Mouse (Mus musculus): Measurements from ENCODE around the gene Lamb2. TPM values are rescaled to one million over a fixed set of nuclear protein-coding genes. Genes with fewer than 3 reads are reported as not detected.
A peak's percentile ranks its signal among the peaks of the same experiment; 100 is the strongest.

Lamb2 gene
- polyA plus RNA-seq, 1 experiment, result 49.3 TPM

GRCm38 (mm10) chr9:108461675-108462074 is 17.9 kb upstream of the Lamb2 start:
- DNase-seq (ENCODE audit: low read depth), result no peak

GRCm38 (mm10) chr9:108462192-108462591 is 17.3 kb upstream of the Lamb2 start:
- no peak for DNase-seq (ENCODE audit: low read depth)
- TF ChIP-seq CTCF (IDR thresholded peaks at IDR 0.05; ENCODE audit: borderline replicate concordance, extremely low read depth, insufficient read depth, insufficient read length), result no peak
- no peak for TF ChIP-seq POLR2A (IDR thresholded peaks at IDR 0.05; ENCODE audit: borderline replicate concordance, extremely low read depth, insufficient read depth, insufficient read length, poor library complexity, severe bottlenecking)

More at GRCm38 (mm10) chr9:108461675-108462074, 17.9 kb upstream of the Lamb2 start:
- TF ChIP-seq POLR2A (IDR thresholded peaks at IDR 0.05; ENCODE audit: borderline replicate concordance, extremely low read depth, insufficient read depth, insufficient read length, poor library complexity, severe bottlenecking), result no peak
- no peak for TF ChIP-seq CTCF (IDR thresholded peaks at IDR 0.05; ENCODE audit: borderline replicate concordance, extremely low read depth, insufficient read depth, insufficient read length)

GRCm38 (mm10) chr9:108463713-108464112 is 15.8 kb upstream of the Lamb2 start:
- DNase-seq (ENCODE audit: low read depth), result no peak

GRCm38 (mm10) chr9:108466219-108466618 is 13.3 kb upstream of the Lamb2 start:
- TF ChIP-seq POLR2A (IDR thresholded peaks at IDR 0.05; ENCODE audit: borderline replicate concordance, extremely low read depth, insufficient read depth, insufficient read length, poor library complexity, severe bottlenecking), result no peak
- no peak for TF ChIP-seq CTCF (IDR thresholded peaks at IDR 0.05; ENCODE audit: borderline replicate concordance, extremely low read depth, insufficient read depth, insufficient read length)
- no peak for DNase-seq (ENCODE audit: low read depth)

More at GRCm38 (mm10) chr9:108463713-108464112, 15.8 kb upstream of the Lamb2 start:
- TF ChIP-seq CTCF (IDR thresholded peaks at IDR 0.05; ENCODE audit: borderline replicate concordance, extremely low read depth, insufficient read depth, insufficient read length), result no peak
- TF ChIP-seq POLR2A (IDR thresholded peaks at IDR 0.05; ENCODE audit: borderline replicate concordance, extremely low read depth, insufficient read depth, insufficient read length, poor library complexity, severe bottlenecking), result no peak

DNA sequence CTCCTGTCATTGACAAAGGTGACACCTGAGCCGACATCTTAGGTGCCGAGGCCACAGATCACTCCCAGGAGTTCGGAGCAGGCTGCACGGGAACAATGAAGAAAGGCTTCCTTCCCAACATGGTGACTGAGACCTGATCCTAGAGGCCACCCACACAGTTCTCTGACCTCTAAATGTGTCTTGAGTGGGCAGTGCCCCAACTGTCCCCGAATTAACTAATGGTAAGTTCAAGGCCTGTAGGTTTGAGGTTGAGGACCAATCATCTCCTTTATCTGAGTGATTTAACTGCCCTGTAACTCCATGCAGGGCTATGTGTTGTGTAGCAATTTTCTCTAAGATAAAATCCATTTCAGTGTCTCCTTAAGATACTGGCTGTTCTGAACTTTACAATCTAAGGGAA is 10.1 kb upstream of the Lamb2 start:
- no peak for DNase-seq (ENCODE audit: low read depth)
- TF ChIP-seq CTCF (IDR thresholded peaks at IDR 0.05; ENCODE audit: borderline replicate concordance, extremely low read depth, insufficient read depth, insufficient read length) (no peak), POLR2A (IDR thresholded peaks at IDR 0.05; ENCODE audit: borderline replicate concordance, extremely low read depth, insufficient read depth, insufficient read length, poor library complexity, severe bottlenecking) (no peak)

- no peak for DNase-seq (ENCODE audit: low read depth)
- no peak for TF ChIP-seq POLR2A (IDR thresholded peaks at IDR 0.05; ENCODE audit: borderline replicate concordance, extremely low read depth, insufficient read depth, insufficient read length, poor library complexity, severe bottlenecking)
- no peak for TF ChIP-seq CTCF (IDR thresholded peaks at IDR 0.05; ENCODE audit: borderline replicate concordance, extremely low read depth, insufficient read depth, insufficient read length)
Measured at GRCm38 (mm10) chr9:108469845-108470244, 9.7 kb upstream of the Lamb2 start.

DNA sequence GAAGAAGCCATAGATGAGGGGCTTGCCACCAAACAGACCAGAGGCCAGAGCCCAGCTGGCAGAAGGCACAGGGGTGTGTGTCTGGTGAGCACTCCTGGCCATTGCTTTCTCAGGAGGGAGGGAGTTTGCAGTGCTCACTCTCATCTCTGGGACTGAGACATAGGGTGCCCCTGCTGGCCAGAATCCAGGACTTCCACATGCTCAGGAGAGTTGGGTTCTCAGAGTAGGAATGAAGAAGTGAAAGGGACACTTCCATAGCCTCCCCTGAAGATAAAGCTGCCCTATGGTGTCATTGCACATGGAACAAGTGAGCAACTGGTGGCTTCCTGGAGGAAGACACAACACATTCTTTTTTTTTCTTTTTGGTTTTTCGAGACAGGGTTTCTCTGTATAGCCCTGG is 5.0 kb upstream of the Lamb2 start:
- TF ChIP-seq CTCF (IDR thresholded peaks at IDR 0.05; ENCODE audit: borderline replicate concordance, extremely low read depth, insufficient read depth, insufficient read length), result no peak
- no peak for TF ChIP-seq POLR2A (IDR thresholded peaks at IDR 0.05; ENCODE audit: borderline replicate concordance, extremely low read depth, insufficient read depth, insufficient read length, poor library complexity, severe bottlenecking)

DNA sequence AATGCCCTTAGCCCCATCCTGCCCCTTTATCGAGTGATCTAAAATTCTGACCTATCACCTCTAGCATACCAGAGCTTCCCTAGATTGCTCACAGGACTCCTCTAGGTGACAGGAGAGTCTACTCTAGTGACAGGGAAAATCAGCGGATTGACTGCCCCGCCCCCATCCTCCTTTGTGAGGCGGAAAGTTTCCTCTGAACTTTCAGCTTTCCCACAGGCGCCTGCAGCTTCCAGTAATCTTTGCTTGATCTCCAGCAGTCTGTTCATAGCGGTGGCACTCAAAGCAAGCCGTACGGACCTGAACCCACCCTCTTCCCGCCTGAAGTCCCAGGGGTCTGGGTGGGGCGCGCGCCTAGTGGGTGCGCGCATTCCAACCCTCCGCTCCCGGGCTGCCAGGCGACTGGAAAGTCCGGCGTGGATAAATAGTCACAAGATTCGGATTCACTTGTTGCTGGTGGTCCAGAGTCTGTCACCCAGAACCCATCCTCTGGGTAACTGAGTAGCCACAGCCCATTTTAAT is 839 bp upstream of the Lamb2 start:
- DNase-seq (ENCODE audit: low read depth), result peak; percentile 83
- TF ChIP-seq CTCF (IDR thresholded peaks at IDR 0.05; ENCODE audit: borderline replicate concordance, extremely low read depth, insufficient read depth, insufficient read length), result no peak
- TF ChIP-seq POLR2A (IDR thresholded peaks at IDR 0.05; ENCODE audit: borderline replicate concordance, extremely low read depth, insufficient read depth, insufficient read length, poor library complexity, severe bottlenecking), result no peak

More for the DNA sequence above, 5.0 kb upstream of the Lamb2 start:
- DNase-seq (ENCODE audit: low read depth), result no peak

- DNase-seq (ENCODE audit: low read depth), result peak; percentile 38
- TF ChIP-seq POLR2A (IDR thresholded peaks at IDR 0.05; ENCODE audit: borderline replicate concordance, extremely low read depth, insufficient read depth, insufficient read length, poor library complexity, severe bottlenecking) (no peak), CTCF (IDR thresholded peaks at IDR 0.05; ENCODE audit: borderline replicate concordance, extremely low read depth, insufficient read depth, insufficient read length) (no peak)
Measured at GRCm38 (mm10) chr9:108479241-108479640, 295 bp upstream of the Lamb2 start.

GRCm38 (mm10) chr9:108480813-108481519 is 1.4 kb downstream of the Lamb2 start:
- DNase-seq (ENCODE audit: low read depth), result no peak
- no peak for TF ChIP-seq POLR2A (IDR thresholded peaks at IDR 0.05; ENCODE audit: borderline replicate concordance, extremely low read depth, insufficient read depth, insufficient read length, poor library complexity, severe bottlenecking)
- no peak for TF ChIP-seq CTCF (IDR thresholded peaks at IDR 0.05; ENCODE audit: borderline replicate concordance, extremely low read depth, insufficient read depth, insufficient read length)

DNA sequence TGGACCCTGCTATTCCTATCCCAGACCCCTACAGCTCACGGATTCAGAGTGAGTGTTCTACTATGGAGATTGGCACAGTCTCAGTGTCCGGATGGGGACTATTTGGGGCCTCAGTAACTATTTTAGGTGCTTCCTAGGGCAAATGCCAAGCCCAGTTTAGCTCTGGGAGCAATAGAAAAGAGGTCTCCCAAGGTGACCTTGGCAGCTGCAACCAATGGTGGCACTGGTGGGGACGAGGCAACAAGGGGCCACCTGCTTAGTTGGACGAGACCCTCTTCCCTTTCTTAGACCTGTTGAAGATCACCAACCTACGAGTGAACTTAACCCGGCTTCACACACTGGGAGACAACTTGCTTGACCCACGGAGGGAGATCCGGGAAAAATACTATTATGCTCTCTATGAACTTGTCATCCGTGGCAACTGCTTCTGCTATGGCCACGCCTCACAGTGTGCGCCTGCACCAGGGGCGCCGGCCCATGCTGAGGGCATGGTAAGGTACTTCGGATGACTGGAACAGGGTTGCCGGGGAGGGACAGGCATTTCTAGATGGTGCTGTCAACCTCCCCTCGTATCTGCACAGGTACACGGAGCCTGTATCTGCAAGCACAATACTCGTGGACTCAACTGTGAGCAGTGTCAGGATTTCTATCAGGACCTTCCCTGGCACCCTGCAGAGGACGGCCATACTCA is 2.1 kb downstream of the Lamb2 start:
- no peak for DNase-seq (ENCODE audit: low read depth)
- TF ChIP-seq POLR2A (IDR thresholded peaks at IDR 0.05; ENCODE audit: borderline replicate concordance, extremely low read depth, insufficient read depth, insufficient read length, poor library complexity, severe bottlenecking) (no peak), CTCF (IDR thresholded peaks at IDR 0.05; ENCODE audit: borderline replicate concordance, extremely low read depth, insufficient read depth, insufficient read length) (no peak)
